Mouse (Mus musculus) forebrain, embryonic 15.5 days (tissue): ENCODE measurements at regions not wholly inside any gene's neighbourhood (a gene's known extent, or its start where the extent isn't known, plus 50 kb on each side); places are given as distances from the start of the nearest gene placed in this dataset.
"Not testable (repeated sequence)": the region's sequence is repeated elsewhere in the genome, so short reads cannot be mapped to it uniquely, and the experiment has no call there.

Experiments used
- ATAC-seq: fragments of 200-750 bp; cut with Nextera tagmentation; replicated peaks from 2 replicates; pipeline ENCODE4 v1.8.0; 2017; ENCODE audit warnings: mild to moderate bottlenecking, moderate TSS enrichment, moderate library complexity
- H3K27ac ChIP-seq: fragments of 300-500 bp; sonication (generic); replicated peaks from 2 replicates; pipeline ENCODE4 v1.5.1; 2015; ENCODE audit warnings: mild to moderate bottlenecking, inconsistent platforms
- H3K27me3 ChIP-seq: fragments of 300-500 bp; sonication (generic); 2 replicates; pipeline ENCODE4 v1.6.1; 2015; ENCODE audit warnings: inconsistent platforms
- H3K36me3 ChIP-seq: fragments of 300-500 bp; sonication (generic); 2 replicates; pipeline ENCODE4 v1.6.1; 2015; ENCODE audit warnings: mild to moderate bottlenecking, inconsistent platforms
- H3K4me1 ChIP-seq: fragments of 300-500 bp; sonication (generic); 2 replicates; pipeline ENCODE4 v1.6.1; 2015; ENCODE audit warnings: inconsistent platforms
- H3K4me2 ChIP-seq: fragments of 300-500 bp; sonication (generic); replicated peaks from 2 replicates; pipeline ENCODE4 v1.6.1; 2015; ENCODE audit warnings: mild to moderate bottlenecking, inconsistent platforms
- H3K4me3 ChIP-seq: fragments of 300-500 bp; sonication (generic); 2 replicates; pipeline ENCODE4 v1.5.1; 2015; ENCODE audit warnings: mild to moderate bottlenecking, inconsistent platforms
- H3K9ac ChIP-seq: fragments of 300-500 bp; sonication (generic); replicated peaks from 2 replicates; pipeline ENCODE4 v1.6.1; 2015; ENCODE audit warnings: mild to moderate bottlenecking, inconsistent platforms
- H3K9me3 ChIP-seq: fragments of 300-500 bp; sonication (generic); 2 replicates; pipeline ENCODE4 v1.6.1; 2016; ENCODE audit warnings: inconsistent platforms
- WGBS: fragments of 180-500 bp; shearing (Covaris S2); methylation state at CpG from one replicate; pipeline ENCODE4 v1.1.7; 2015; ENCODE audit warnings: mixed read lengths; 5-methylcytosine and 5-hydroxymethylcytosine counted together

DNA sequence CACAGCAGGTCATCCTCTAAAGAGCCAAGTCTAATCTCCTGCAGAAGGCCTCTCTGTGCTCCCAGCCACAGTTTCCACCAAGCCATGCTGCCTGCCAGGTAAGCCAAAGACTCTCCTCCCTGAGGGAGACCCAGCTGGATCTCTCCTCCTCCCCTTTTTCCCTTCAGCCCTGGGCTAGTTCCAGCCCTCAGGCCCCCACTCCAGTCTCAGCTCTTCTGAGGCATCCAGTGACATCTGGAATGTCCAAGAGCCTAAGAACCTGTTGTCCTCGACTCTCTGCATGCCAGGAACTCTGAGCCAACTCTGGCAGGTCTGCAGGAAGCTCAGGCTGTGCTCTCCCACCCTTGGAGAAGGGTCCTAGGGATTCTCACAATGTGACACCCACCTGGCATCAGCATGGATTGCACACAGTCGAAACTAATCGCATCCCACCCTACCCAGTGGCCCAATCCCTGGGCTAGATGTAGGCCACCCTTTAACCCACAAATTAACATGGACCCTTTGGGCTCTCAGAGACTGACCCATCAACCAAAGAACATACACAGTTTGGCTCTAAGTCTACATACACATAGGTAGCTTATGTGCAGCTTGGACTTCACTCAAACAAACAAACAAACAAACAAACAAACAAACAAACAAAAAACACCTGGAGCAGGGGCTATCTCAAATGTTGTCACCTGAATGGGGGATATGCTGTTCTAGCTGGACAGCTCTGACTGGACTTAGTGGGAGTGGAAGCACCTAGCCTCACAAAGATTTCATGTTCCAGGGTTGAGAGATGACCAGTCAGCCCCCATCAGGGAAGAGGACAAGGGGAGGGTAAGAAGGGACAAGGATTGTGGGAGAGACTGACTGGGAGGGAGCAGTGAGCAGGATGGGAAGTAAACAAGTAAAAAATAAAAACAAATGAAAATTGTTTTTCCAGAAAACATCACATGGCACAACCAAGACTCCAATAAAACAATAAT is 57.9 kb upstream of the Zfp709 start:
- not testable (repeated sequence) for H3K9me3 ChIP-seq, H3K4me2 ChIP-seq
- 69% methylated on average over 3 of the region's 3 CpGs for WGBS

DNA sequence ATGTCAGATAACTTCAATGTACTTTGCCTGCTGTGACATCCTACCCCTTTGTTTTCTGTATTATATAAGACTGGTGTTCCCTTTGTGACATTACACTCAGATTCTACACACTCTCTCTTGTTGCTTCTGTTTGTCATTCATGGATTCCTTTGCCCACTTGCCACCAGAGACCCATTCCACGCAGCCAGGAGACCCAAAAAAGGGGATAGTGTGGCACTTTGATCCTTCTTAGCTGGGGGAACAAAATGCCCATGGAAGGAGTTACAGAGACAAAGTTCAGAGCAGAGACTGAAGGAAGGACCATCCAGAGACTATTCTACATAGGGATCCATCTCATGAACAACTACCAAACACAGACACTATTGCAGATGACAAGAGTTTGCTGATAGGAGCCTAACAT is 59.1 kb upstream of the Zfp709 start:
- not testable (repeated sequence) for H3K4me3 ChIP-seq, H3K4me1 ChIP-seq, H3K36me3 ChIP-seq, H3K9ac ChIP-seq, ATAC-seq, H3K9me3 ChIP-seq, H3K4me2 ChIP-seq, H3K27ac ChIP-seq, H3K27me3 ChIP-seq
- 67% methylated on average over 1 of the region's 1 CpGs for WGBS

More for the DNA sequence above, 57.9 kb upstream of the Zfp709 start:
- H3K4me1 ChIP-seq, H3K9ac ChIP-seq, H3K4me3 ChIP-seq, H3K27ac ChIP-seq, H3K36me3 ChIP-seq, H3K27me3 ChIP-seq: not testable (repeated sequence)
- peak; percentile 48 for ATAC-seq

DNA sequence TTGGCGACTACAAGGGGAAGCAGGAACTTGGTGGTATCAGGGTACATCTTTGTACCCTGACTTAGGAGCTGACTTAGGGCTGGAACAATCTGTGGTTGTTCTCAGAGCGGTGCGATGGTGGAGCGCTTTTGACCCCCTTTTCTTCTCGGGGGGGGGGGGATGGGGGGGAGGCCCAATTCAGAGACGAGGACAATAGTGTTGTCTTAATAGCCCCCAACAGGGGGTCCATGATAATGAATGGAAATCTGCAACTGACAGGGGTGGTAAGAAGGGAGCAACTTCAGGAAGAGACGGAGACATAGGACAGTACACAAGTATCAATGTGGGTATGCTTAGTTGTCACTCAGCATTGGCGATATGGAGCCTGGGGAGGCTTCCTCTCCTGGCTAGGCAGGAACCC is 61.9 kb upstream of the Zfp709 start:
- H3K9ac ChIP-seq, H3K27me3 ChIP-seq, H3K36me3 ChIP-seq, H3K9me3 ChIP-seq, H3K4me3 ChIP-seq, H3K4me1 ChIP-seq, H3K4me2 ChIP-seq, H3K27ac ChIP-seq: not testable (repeated sequence)
- 82% methylated on average over 8 of the region's 8 CpGs for WGBS
- peak; percentile 58 for ATAC-seq

DNA sequence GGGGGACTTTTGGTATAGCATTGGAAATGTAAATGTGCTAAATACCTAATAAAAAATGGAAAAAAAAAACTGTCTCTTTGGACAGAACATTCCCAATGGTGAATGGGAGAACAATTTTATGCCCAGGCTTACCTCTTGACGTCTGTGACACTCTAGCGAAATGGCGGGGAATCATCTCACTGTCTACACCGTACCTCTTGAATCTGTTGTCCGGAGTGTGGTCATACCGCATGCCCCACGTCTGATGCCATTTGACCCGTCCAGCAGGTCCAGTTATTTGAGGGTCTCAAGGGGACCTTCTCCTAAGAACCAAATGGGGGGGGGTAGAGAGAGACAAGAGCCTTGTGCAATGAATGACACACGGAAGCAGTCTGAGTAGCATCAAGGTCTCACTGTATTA is 62.4 kb upstream of the Zfp709 start:
- 91% methylated on average over 9 of the region's 9 CpGs for WGBS
- ATAC-seq: 0 out of 2 replicates have a peak, but pooled peaks have one; percentile 38
- H3K27ac ChIP-seq, H3K27me3 ChIP-seq, H3K36me3 ChIP-seq, H3K9me3 ChIP-seq, H3K4me3 ChIP-seq, H3K4me1 ChIP-seq, H3K4me2 ChIP-seq, H3K9ac ChIP-seq: not testable (repeated sequence)

DNA sequence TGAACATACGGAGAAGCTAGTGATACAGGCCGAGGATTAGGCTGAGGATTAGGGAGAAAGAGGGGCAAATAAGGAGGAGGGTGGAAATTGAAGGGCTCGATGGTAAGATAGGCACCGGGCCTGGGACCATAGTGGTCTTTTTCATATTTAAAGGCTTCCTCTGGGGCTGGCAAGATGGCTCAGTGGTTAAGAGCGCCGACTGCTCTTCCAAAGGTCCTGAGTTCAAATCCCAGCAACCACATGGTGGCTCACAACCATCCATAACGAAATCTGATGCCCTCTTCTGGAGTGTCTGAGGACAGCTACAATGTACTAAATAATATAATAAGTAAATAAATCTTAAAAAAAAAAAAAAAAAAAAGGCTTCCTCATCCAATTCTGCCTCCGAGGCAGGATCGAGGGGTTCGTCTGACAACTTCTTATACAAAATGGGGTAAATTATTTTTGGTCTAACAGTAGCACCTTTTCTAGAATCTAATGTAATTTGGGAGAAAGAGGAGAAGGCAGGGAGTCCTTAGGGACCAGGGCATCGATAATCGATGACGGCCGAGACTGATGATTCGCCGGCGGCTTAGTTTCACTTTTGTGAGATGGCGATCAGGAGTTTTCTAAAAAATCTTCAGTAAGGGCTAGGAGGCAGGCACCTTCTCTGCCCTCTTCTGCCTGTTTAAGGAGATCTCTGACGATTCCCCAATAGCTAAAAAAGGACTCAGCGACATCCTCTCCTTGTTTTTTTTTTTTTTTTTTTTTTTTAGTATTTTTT is 65.4 kb upstream of the Zfp709 start:
- not testable (repeated sequence) for H3K36me3 ChIP-seq, H3K27me3 ChIP-seq, ATAC-seq, H3K9ac ChIP-seq, H3K4me3 ChIP-seq, H3K9me3 ChIP-seq, H3K4me2 ChIP-seq, H3K4me1 ChIP-seq, H3K27ac ChIP-seq
- 90% methylated on average over 20 of the region's 20 CpGs for WGBS

DNA sequence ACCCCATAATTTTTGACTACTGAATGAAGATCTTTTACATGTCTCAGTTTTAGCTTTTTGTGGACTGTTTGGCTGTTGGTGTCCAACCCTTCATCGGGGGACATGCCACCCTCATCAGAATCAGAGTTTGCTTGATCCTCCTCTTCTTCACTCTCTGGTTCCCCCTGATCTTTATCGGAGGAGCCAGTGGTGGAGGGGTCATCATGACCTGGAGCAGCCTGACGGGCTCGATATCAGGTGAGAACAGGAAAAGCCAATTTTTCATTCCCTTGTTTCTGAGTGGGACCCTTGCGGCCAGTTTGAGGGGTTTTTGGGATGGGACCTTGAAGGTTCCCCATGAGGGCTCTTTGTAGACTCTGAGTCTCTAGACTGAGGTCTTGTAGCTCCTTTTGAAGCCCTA is 66.0 kb upstream of the Zfp709 start:
- not testable (repeated sequence) for H3K4me1 ChIP-seq, H3K4me3 ChIP-seq, H3K27me3 ChIP-seq, H3K27ac ChIP-seq, ATAC-seq, H3K9ac ChIP-seq, H3K4me2 ChIP-seq, H3K9me3 ChIP-seq, H3K36me3 ChIP-seq
- WGBS: 95% methylated on average over 5 of the region's 5 CpGs

DNA sequence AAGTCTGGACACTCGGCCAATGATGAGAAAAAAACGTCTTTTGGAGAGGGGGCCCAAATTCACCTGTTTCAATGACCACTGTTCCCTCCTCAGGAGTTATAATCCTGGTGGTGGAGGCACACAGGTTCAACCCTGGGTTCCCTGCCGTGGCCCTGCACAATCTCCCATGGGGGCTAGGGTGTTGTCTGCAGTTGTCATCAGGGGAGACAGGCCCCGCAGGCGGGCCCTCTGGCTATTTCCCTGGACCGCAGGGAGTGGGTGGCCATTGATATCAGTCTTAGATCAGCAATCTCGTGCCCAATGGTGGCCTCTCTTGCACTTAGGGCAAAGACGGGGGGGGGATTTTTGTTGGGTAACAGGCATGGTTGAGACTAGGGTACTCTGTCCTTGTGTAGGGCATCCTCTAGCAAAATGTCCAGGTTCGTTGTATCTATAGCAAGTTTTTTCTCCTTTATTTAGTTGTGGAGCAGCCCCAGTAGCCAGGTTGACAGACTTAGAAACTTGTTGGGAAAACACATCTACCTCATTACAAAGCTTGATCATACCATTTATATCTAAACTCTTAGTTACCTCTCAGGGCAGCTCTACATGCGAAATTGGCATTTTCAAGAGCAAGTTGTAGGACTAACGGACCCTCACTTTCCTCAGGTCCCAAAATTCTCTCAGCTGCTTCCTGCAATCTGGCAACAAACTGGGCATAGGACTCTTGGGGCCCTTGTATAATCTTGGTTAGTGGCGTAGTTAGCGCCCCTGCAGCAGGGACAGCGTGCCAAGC is 66.9 kb upstream of the Zfp709 start:
- not testable (repeated sequence) for H3K9me3 ChIP-seq, H3K27ac ChIP-seq, ATAC-seq, H3K27me3 ChIP-seq, H3K4me2 ChIP-seq, H3K4me3 ChIP-seq, H3K36me3 ChIP-seq, H3K9ac ChIP-seq, H3K4me1 ChIP-seq
- 92% methylated on average over 14 of the region's 14 CpGs for WGBS

DNA sequence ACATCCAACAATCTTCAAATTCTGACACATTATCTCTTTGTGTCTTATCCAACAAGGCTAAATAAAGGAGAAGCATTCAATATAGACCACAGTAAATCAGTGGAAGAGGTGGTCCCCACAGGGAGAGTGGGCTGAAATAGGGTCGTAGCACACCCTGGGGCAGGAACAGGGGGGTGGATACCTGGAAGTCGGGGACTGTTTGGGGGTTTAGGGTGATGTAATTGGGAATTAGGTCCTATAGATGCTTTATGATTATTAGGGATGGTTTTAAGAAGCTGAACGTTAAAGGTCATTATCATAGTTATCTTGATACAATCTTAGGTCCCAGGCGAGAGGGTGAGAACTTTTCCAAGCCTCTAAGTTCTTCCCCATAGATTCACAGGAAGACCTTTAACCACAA is 67.9 kb upstream of the Zfp709 start:
- WGBS: 88% methylated on average over 4 of the region's 4 CpGs
- not testable (repeated sequence) for H3K4me1 ChIP-seq, ATAC-seq

DNA sequence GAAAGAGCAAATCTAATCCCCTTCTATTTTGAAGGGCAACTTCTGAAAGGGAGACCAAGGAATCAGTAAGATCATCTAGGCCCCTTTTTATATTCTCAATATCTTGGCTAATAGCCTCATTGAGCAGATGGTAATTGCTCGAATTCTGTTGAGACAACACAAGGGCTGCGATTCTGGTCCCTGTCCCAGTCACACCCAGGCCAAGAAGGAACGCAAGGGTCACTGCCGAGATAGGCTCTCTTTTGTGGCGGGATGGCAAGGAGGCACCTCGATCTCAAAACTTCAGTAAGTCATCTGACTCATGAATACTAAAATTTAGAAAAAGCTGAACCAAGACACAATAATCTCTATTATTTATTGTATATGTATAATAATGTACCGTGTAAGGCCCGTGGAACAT is 68.6 kb upstream of the Zfp709 start:
- not testable (repeated sequence) for H3K9ac ChIP-seq, ATAC-seq, H3K9me3 ChIP-seq, H3K4me3 ChIP-seq, H3K36me3 ChIP-seq, H3K27me3 ChIP-seq, H3K27ac ChIP-seq, H3K4me1 ChIP-seq, H3K4me2 ChIP-seq
- WGBS: 91% methylated on average over 8 of the region's 8 CpGs

More for the DNA sequence above, 67.9 kb upstream of the Zfp709 start:
- H3K36me3 ChIP-seq, H3K9ac ChIP-seq, H3K9me3 ChIP-seq, H3K27me3 ChIP-seq, H3K27ac ChIP-seq, H3K4me2 ChIP-seq, H3K4me3 ChIP-seq: not testable (repeated sequence)

DNA sequence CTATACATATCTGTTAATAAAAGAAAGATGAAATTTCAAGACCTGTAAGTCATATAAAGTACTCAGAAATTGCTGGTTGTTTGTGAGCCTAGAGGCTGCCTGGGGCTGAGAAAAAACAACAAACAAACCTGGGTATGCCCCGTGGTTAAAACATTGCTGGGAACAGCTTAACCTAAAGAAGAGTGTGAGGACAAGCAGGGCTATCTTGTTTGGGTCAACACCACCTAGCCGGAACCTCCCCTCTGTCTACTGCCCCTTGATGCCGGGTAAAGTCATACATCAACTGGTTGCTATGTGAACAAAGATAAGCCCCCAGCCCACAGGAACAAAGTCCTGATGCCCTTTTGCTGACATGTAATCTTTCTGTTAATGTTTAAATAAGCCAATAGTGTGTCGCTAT is 74.0 kb upstream of the Zfp709 start:
- H3K36me3 ChIP-seq, H3K9ac ChIP-seq, ATAC-seq, H3K27me3 ChIP-seq, H3K9me3 ChIP-seq, H3K4me3 ChIP-seq, H3K27ac ChIP-seq, H3K4me2 ChIP-seq, H3K4me1 ChIP-seq: not testable (repeated sequence)
- WGBS: 81% methylated on average over 3 of the region's 4 CpGs

DNA sequence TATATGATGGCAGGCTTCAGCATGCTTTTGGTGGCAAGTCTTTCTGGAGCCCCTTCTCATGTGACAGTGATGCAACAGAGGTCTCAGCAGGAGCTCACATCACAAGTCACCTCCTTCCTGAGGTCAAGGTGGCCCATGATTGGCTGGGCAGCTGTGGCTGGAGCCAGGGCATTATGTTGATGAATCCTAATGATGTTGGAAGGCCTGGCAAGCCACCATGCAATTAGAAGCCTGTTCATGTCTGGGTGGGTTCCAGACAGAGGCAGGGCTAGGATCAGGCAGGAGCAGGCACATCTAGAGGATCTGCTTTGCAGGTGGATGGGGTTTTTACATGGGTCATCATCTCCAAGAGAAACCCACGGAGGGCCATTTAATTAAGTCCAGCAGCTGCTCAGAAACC is 77.2 kb upstream of the Zfp709 start:
- not testable (repeated sequence) for H3K9me3 ChIP-seq, H3K27me3 ChIP-seq, H3K4me3 ChIP-seq, ATAC-seq, H3K27ac ChIP-seq, H3K9ac ChIP-seq, H3K4me2 ChIP-seq, H3K4me1 ChIP-seq, H3K36me3 ChIP-seq
- WGBS: 74% methylated on average over 1 of the region's 1 CpGs

DNA sequence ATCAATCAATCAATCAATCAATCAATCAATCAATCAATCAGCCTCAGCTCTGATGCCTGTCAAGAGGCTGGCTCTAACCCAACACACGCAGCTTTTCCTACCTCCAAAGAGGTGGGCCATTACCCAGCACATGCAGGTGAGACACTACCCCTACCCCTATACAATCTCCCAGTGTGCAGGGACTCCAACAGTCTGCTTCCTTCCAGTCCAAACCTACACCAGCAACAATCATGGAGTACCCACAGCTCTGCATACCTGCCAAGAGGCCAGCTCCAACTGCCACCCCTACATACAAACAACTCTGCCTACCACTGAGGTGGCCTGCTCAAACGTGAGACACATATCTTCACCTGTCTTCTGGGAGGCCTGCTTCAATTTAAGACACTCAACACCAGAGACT is 76.7 kb upstream of the Fcho1 start:
- not testable (repeated sequence) for H3K27me3 ChIP-seq, H3K36me3 ChIP-seq, H3K4me2 ChIP-seq, H3K9ac ChIP-seq, H3K4me3 ChIP-seq, H3K4me1 ChIP-seq, H3K27ac ChIP-seq, H3K9me3 ChIP-seq
- ATAC-seq: 0 out of 2 replicates have a peak, but pooled peaks have one; percentile 58
- 72% methylated on average over 2 of the region's 2 CpGs for WGBS
